Mouse (Mus musculus) hindbrain, embryonic 13.5 days (tissue): Measurements from ENCODE around the gene Phex. TPM values are rescaled to one million over a fixed set of nuclear protein-coding genes. Genes with fewer than 3 reads are reported as not detected.

Source experiments
- ATAC-seq: fragments of 200-750 bp; cut with Nextera tagmentation; 2 replicates; pipeline ENCODE4 v1.8.0; 2017; ENCODE audit warnings: moderate TSS enrichment; ENCODE audit not compliant: low FRiP score
- H3K27ac ChIP-seq: fragments of 300-500 bp; sonication (generic); 2 replicates; pipeline ENCODE4 v1.5.1; 2015; ENCODE audit warnings: inconsistent platforms, mild to moderate bottlenecking, moderate library complexity
- H3K27me3 ChIP-seq: fragments of 300-500 bp; sonication (generic); 2 replicates; pipeline ENCODE4 v1.6.1; 2015; ENCODE audit warnings: mild to moderate bottlenecking, inconsistent platforms
- H3K36me3 ChIP-seq: fragments of 300-500 bp; sonication (generic); 2 replicates; pipeline ENCODE4 v1.6.1; 2015; ENCODE audit warnings: mild to moderate bottlenecking, inconsistent platforms
- H3K4me1 ChIP-seq: fragments of 300-500 bp; sonication (generic); replicated peaks from 2 replicates; pipeline ENCODE4 v1.6.1; 2015; ENCODE audit warnings: inconsistent platforms
- H3K4me2 ChIP-seq: fragments of 300-500 bp; sonication (generic); 2 replicates; pipeline ENCODE4 v1.6.1; 2015; ENCODE audit warnings: inconsistent platforms, mild to moderate bottlenecking, moderate library complexity
- H3K4me3 ChIP-seq: fragments of 300-500 bp; sonication (generic); 2 replicates; pipeline ENCODE4 v1.5.1; 2015; ENCODE audit warnings: mild to moderate bottlenecking, inconsistent platforms
- H3K9ac ChIP-seq: fragments of 300-500 bp; sonication (generic); 2 replicates; pipeline ENCODE4 v1.6.1; 2015; ENCODE audit warnings: mild to moderate bottlenecking, inconsistent platforms
- H3K9me3 ChIP-seq: fragments of 300-500 bp; sonication (generic); 2 replicates; pipeline ENCODE4 v1.6.1; 2016; ENCODE audit warnings: inconsistent platforms
- WGBS: fragments of 180-500 bp; shearing (Covaris S2); methylation state at CpG from one replicate; pipeline ENCODE4 v1.1.7; 2015; 5-methylcytosine and 5-hydroxymethylcytosine counted together
- polyA plus RNA-seq: library from polyadenylated mRNA; unstranded; fragments of >200 nt; fragmentation: Nextera tagmentation; extraction: Ambion mirVana; gene quantifications from 2 replicates; pipeline ENCODE4 v1.2.1, GENCODE M21; 2015

Phex gene
- polyA plus RNA-seq, 1 experiment from 2014 or later: 0.27 TPM

- Histone ChIP-seq H3K36me3 (no peaks in the 10 kb centered on the region), H3K9ac (no peak overlapping the region), H3K27ac (no peak overlapping the region), H3K4me2 (no peak overlapping the region), H3K4me3 (no peak overlapping the region), H3K27me3 (no peaks in the 10 kb centered on the region), H3K9me3 (no peaks in the 10 kb centered on the region), H3K4me1 (peaks cover 4% of the 10 kb centered on the region; the same call in 1 of the 2 replicates)
- 88% methylated on average over 5 of the region's 5 CpGs for WGBS
- ATAC-seq: peak; percentile 50; the same call in 1 of the 2 replicates
Measured at GRCm38 (mm10) chrX:157305852-157306232, 109.3 kb downstream of the Phex start.

- Histone ChIP-seq H3K4me2 (no peak overlapping the region), H3K4me3 (no peak overlapping the region), H3K9me3 (no peaks in the 10 kb centered on the region), H3K27ac (no peak overlapping the region), H3K36me3 (no peaks in the 10 kb centered on the region), H3K4me1 (peaks cover 4% of the 10 kb centered on the region; the same call in 1 of the 2 replicates), H3K27me3 (no peaks in the 10 kb centered on the region), H3K9ac (no peak overlapping the region)
- no peak for ATAC-seq
- 24% methylated on average over 6 of the region's 6 CpGs for WGBS
Measured at GRCm38 (mm10) chrX:157305193-157305851, 109.8 kb downstream of the Phex start.

GRCm38 (mm10) chrX:157292411-157292810 is 122.7 kb downstream of the Phex start:
- no peaks in the 10 kb centered on the region for H3K9me3 ChIP-seq

GRCm38 (mm10) chrX:157276581-157276980 is 138.5 kb downstream of the Phex start:
- ATAC-seq: no peak
- WGBS: 79% methylated on average over 1 of the region's 1 CpGs
- no peak overlapping the region for H3K9ac ChIP-seq

More at GRCm38 (mm10) chrX:157292411-157292810, 122.7 kb downstream of the Phex start:
- Histone ChIP-seq H3K4me1 (no peaks in the 10 kb centered on the region), H3K27ac (no peak overlapping the region), H3K4me2 (no peak overlapping the region), H3K4me3 (no peak overlapping the region), H3K36me3 (no peaks in the 10 kb centered on the region), H3K9ac (no peak overlapping the region), H3K27me3 (no peaks in the 10 kb centered on the region)
- no peak for ATAC-seq

GRCm38 (mm10) chrX:157273291-157273690 is 141.8 kb downstream of the Phex start:
- Histone ChIP-seq H3K4me1 (no peaks in the 10 kb centered on the region), H3K27me3 (no peaks in the 10 kb centered on the region), H3K36me3 (no peaks in the 10 kb centered on the region), H3K4me3 (no peak overlapping the region), H3K27ac (no peak overlapping the region), H3K9ac (no peak overlapping the region), H3K9me3 (no peaks in the 10 kb centered on the region), H3K4me2 (no peak overlapping the region)
- 75% methylated on average over 3 of the region's 3 CpGs for WGBS
- ATAC-seq: no peak

More at GRCm38 (mm10) chrX:157276581-157276980, 138.5 kb downstream of the Phex start:
- no peaks in the 10 kb centered on the region for H3K4me1 ChIP-seq
- no peak overlapping the region for H3K27ac ChIP-seq
- no peaks in the 10 kb centered on the region for H3K27me3 ChIP-seq
- no peaks in the 10 kb centered on the region for H3K9me3 ChIP-seq
- H3K36me3 ChIP-seq: no peaks in the 10 kb centered on the region
- no peak overlapping the region for H3K4me3 ChIP-seq
- H3K4me2 ChIP-seq: no peak overlapping the region

GRCm38 (mm10) chrX:157271609-157272008 is 143.5 kb downstream of the Phex start:
- Histone ChIP-seq H3K27me3 (no peaks in the 10 kb centered on the region), H3K4me1 (no peaks in the 10 kb centered on the region), H3K9me3 (no peaks in the 10 kb centered on the region), H3K27ac (no peak overlapping the region), H3K4me2 (no peak overlapping the region), H3K4me3 (no peak overlapping the region), H3K9ac (no peak overlapping the region), H3K36me3 (no peaks in the 10 kb centered on the region)
- ATAC-seq: no peak
- WGBS: 85% methylated on average over 3 of the region's 3 CpGs

GRCm38 (mm10) chrX:157269726-157270305 is 145.3 kb downstream of the Phex start:
- Histone ChIP-seq H3K4me1 (no peaks in the 10 kb centered on the region), H3K9me3 (no peaks in the 10 kb centered on the region), H3K36me3 (no peaks in the 10 kb centered on the region), H3K9ac (no peak overlapping the region), H3K27ac (no peak overlapping the region), H3K4me2 (no peak overlapping the region), H3K27me3 (no peaks in the 10 kb centered on the region), H3K4me3 (no peak overlapping the region)
- WGBS: 44% methylated on average over 5 of the region's 5 CpGs
- ATAC-seq: no peak

GRCm38 (mm10) chrX:157268141-157268540 is 147.0 kb downstream of the Phex start:
- WGBS: 79% methylated on average over 1 of the region's 1 CpGs

GRCm38 (mm10) chrX:157202736-157203135 is 212.4 kb downstream of the Phex start:
- Histone ChIP-seq H3K9me3 (no peaks in the 10 kb centered on the region), H3K4me3 (no peak overlapping the region), H3K36me3 (no peaks in the 10 kb centered on the region), H3K27me3 (no peaks in the 10 kb centered on the region), H3K4me2 (no peak overlapping the region), H3K4me1 (no peaks in the 10 kb centered on the region), H3K9ac (no peak overlapping the region), H3K27ac (no peak overlapping the region)
- no peak for ATAC-seq
- WGBS: 96% methylated on average over 1 of the region's 1 CpGs

More at GRCm38 (mm10) chrX:157268141-157268540, 147.0 kb downstream of the Phex start:
- H3K9ac ChIP-seq: no peak overlapping the region
- no peak for ATAC-seq
- H3K27me3 ChIP-seq: no peaks in the 10 kb centered on the region
- H3K4me2 ChIP-seq: no peak overlapping the region
- no peaks in the 10 kb centered on the region for H3K36me3 ChIP-seq
- H3K4me1 ChIP-seq: no peaks in the 10 kb centered on the region
- H3K4me3 ChIP-seq: no peak overlapping the region
- no peaks in the 10 kb centered on the region for H3K9me3 ChIP-seq
- H3K27ac ChIP-seq: no peak overlapping the region

GRCm38 (mm10) chrX:157184167-157184566 is 230.9 kb downstream of the Phex start:
- 81% methylated on average over 4 of the region's 4 CpGs for WGBS

GRCm38 (mm10) chrX:157180845-157181244 is 234.3 kb downstream of the Phex start:
- ATAC-seq: no peak
- H3K4me2 ChIP-seq: no peak overlapping the region
- H3K9me3 ChIP-seq: no peaks in the 10 kb centered on the region

More at GRCm38 (mm10) chrX:157184167-157184566, 230.9 kb downstream of the Phex start:
- no peak overlapping the region for H3K9ac ChIP-seq
- H3K36me3 ChIP-seq: no peaks in the 10 kb centered on the region
- no peak for ATAC-seq
- H3K9me3 ChIP-seq: no peaks in the 10 kb centered on the region
- no peaks in the 10 kb centered on the region for H3K4me1 ChIP-seq
- no peaks in the 10 kb centered on the region; the same call in 1 of the 2 replicates for H3K27me3 ChIP-seq
- no peak overlapping the region for H3K4me2 ChIP-seq
- no peak overlapping the region for H3K27ac ChIP-seq
- H3K4me3 ChIP-seq: no peak overlapping the region

GRCm38 (mm10) chrX:157164142-157164541 is 251.0 kb downstream of the Phex start:
- no peak overlapping the region for H3K27ac ChIP-seq
- H3K4me1 ChIP-seq: no peaks in the 10 kb centered on the region
- no peak for ATAC-seq
- no peak overlapping the region for H3K4me2 ChIP-seq
- WGBS: 46% methylated on average over 3 of the region's 3 CpGs
- H3K27me3 ChIP-seq: no peaks in the 10 kb centered on the region
- H3K9me3 ChIP-seq: no peaks in the 10 kb centered on the region
- no peaks in the 10 kb centered on the region for H3K36me3 ChIP-seq
- H3K4me3 ChIP-seq: no peak overlapping the region
- H3K9ac ChIP-seq: no peak overlapping the region

More at GRCm38 (mm10) chrX:157180845-157181244, 234.3 kb downstream of the Phex start:
- Histone ChIP-seq H3K27me3 (no peaks in the 10 kb centered on the region), H3K27ac (no peak overlapping the region), H3K9ac (no peak overlapping the region), H3K4me1 (no peaks in the 10 kb centered on the region), H3K36me3 (no peaks in the 10 kb centered on the region), H3K4me3 (no peak overlapping the region)
- WGBS: 97% methylated on average over 1 of the region's 1 CpGs

GRCm38 (mm10) chrX:157163394-157163793 is 251.7 kb downstream of the Phex start:
- H3K4me1 ChIP-seq: no peaks in the 10 kb centered on the region
- no peaks in the 10 kb centered on the region for H3K27me3 ChIP-seq
- H3K36me3 ChIP-seq: no peaks in the 10 kb centered on the region
- no peaks in the 10 kb centered on the region for H3K9me3 ChIP-seq
- H3K4me2 ChIP-seq: no peak overlapping the region
- 78% methylated on average over 2 of the region's 2 CpGs for WGBS
- no peak overlapping the region for H3K4me3 ChIP-seq
- no peak for ATAC-seq
- no peak overlapping the region for H3K9ac ChIP-seq
- H3K27ac ChIP-seq: no peak overlapping the region
